Mouse (Mus musculus) limb, embryonic 13.5 days (tissue): ENCODE data around the gene Ccdc117. TPM values are rescaled to one million over a fixed set of nuclear protein-coding genes. Genes with fewer than 3 reads are reported as not detected.
A peak's percentile ranks its signal among the peaks of the same experiment; 100 is the strongest.

ENCODE experiments used
- ATAC-seq: fragments of 200-750 bp; cut with Nextera tagmentation; 2 replicates; pipeline ENCODE4 v1.8.0; 2017; ENCODE audit warnings: low read depth, moderate number of reproducible peaks, moderate TSS enrichment; ENCODE audit not compliant: low FRiP score
- H3K27ac ChIP-seq: fragments of 300-500 bp; sonication (generic); 2 replicates; pipeline ENCODE4 v1.5.1; 2015; ENCODE audit warnings: inconsistent platforms, mild to moderate bottlenecking, moderate library complexity
- H3K27me3 ChIP-seq: fragments of 300-500 bp; sonication (generic); 2 replicates; pipeline ENCODE4 v1.6.1; 2015; ENCODE audit warnings: mild to moderate bottlenecking, inconsistent platforms
- H3K36me3 ChIP-seq: fragments of 300-500 bp; sonication (generic); 2 replicates; pipeline ENCODE4 v1.6.1; 2015; ENCODE audit warnings: inconsistent platforms, mild to moderate bottlenecking, moderate library complexity
- H3K4me1 ChIP-seq: fragments of 300-500 bp; sonication (generic); 2 replicates; pipeline ENCODE4 v1.6.1; 2015; ENCODE audit warnings: inconsistent platforms
- H3K4me2 ChIP-seq: fragments of 300-500 bp; sonication (generic); replicated peaks from 2 replicates; pipeline ENCODE4 v1.6.1; 2015; ENCODE audit warnings: inconsistent platforms, mild to moderate bottlenecking, moderate library complexity
- H3K4me3 ChIP-seq: fragments of 300-500 bp; sonication (generic); 2 replicates; pipeline ENCODE4 v1.5.1; 2015; ENCODE audit warnings: moderate library complexity, mild to moderate bottlenecking, inconsistent platforms
- H3K9ac ChIP-seq: fragments of 300-500 bp; sonication (generic); 2 replicates; pipeline ENCODE4 v1.6.1; 2015; ENCODE audit warnings: mild to moderate bottlenecking, inconsistent platforms
- H3K9me3 ChIP-seq: fragments of 300-500 bp; sonication (generic); 2 replicates; pipeline ENCODE4 v1.6.1; 2016; ENCODE audit warnings: inconsistent platforms
- WGBS: fragments of 180-500 bp; shearing (Covaris S2); methylation state at CpG from one replicate; pipeline ENCODE4 v1.1.7; 2015; 5-methylcytosine and 5-hydroxymethylcytosine counted together
- polyA plus RNA-seq: library from polyadenylated mRNA; unstranded; fragments of >200 nt; fragmentation: Nextera tagmentation; extraction: Ambion mirVana; gene quantifications from 2 replicates; pipeline ENCODE4 v1.2.1, GENCODE M21; 2015

Ccdc117 gene
- 18.9 and 21.7 TPM in 2 replicates for polyA plus RNA-seq

DNA sequence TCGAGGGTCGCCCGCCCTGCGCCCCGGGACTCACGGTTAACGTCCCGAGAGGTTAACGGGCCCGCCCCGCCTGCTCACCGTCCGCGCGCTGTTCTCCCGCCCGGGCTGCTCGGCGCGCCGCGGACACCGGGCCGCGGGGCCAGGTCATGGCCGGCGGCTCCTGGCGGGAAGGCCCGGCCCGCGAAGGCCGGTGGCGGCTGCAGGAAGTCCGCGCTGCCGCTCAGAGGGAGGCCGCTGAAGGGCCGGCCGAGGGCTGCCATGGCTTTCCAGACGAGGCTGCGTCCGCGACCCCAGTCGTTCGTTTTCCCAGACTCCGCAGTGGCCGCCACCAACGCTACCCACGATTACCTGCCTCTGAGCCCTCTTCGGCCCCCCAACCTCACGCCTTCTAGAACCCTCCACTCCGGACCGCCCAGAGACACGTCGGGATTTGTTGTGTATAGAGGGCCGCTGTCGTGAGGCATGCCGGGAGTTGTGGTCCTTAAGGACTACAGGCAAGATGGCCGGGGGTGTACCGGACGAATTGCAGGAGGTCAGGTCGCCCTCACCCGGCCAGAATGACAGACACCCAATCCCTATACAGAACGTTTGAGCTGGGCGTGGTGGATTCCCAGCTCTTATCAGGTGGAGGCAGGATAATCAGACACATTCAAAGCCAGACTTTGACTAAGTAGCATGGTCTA is at the start of gene Ccdc117:
Gene Ccdc117, minus strand, starts transcription at position 389 of the 683 bp plus-strand sequence.
- WGBS, result under 1% methylated on average over 65 of the region's 65 CpGs
- Histone ChIP-seq H3K9ac (peak within 1 kb of the TSS; percentile 93), H3K4me2 (peak within 1 kb of the TSS; percentile 67), H3K9me3 (no peaks in the 10 kb centered on the region), H3K4me1 (peaks cover 22% of the 10 kb centered on the region), H3K27ac (peak within 1 kb of the TSS; percentile 85), H3K27me3 (no peaks in the 10 kb centered on the region), H3K4me3 (peak within 1 kb of the TSS; percentile 92), H3K36me3 (peaks cover 20% of the 10 kb centered on the region)
- peak; percentile 99 for ATAC-seq

DNA sequence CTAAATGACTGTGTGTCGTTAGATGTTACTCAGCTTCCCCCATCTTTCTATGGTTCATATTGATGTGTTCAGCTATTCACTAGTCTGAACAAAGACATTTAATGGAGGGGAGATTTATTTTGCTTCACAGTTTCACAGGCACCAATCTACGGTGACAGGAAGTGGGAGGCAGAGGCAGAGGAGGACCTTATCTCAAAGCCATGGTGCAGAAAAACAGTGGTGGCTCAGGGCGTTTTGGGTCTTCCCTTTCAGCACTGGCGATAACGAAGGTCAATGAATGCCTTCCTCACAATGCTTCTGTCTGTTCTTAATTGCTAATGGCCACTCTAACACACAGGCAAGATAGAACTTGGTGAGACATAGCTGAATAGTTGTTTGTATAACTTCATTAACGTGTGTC is 33.1 kb upstream of the Ccdc117 start:
- 82% methylated on average over 6 of the region's 6 CpGs for WGBS
- ATAC-seq, result no peak
- no peak overlapping the region for H3K9ac ChIP-seq
- H3K9me3 ChIP-seq, result no peaks in the 10 kb centered on the region
- no peak overlapping the region for H3K4me2 ChIP-seq
- no peaks in the 10 kb centered on the region for H3K27me3 ChIP-seq
- H3K4me3 ChIP-seq, result no peak overlapping the region
- H3K4me1 ChIP-seq, result 0 out of 2 replicates have a peak, but pooled peaks cover 3% of the 10 kb centered on the region
- H3K27ac ChIP-seq, result no peak overlapping the region
- no peaks in the 10 kb centered on the region for H3K36me3 ChIP-seq

DNA sequence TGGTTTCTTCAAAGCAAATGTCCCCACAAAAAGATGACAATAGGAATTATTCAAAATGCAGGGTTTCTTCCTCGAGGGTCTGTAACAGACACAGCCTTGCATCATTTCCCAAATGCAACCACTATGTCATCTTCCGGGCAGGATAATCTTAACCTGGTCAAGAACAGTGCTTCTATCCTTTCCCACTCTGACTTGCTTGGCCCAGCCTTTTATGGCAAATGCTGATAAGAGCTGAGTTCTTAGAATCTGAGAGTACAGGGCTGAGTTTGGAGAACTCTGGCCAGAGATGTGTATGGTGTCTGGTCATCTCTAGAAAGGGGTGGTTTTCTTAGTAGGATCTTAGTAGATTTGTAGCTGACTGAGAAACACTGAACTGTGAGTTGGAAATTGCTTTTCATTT is 31.8 kb upstream of the Ccdc117 start:
- Histone ChIP-seq H3K36me3 (no peaks in the 10 kb centered on the region), H3K9ac (no peak overlapping the region), H3K4me2 (no peak overlapping the region), H3K27ac (no peak overlapping the region), H3K27me3 (no peaks in the 10 kb centered on the region), H3K9me3 (no peaks in the 10 kb centered on the region), H3K4me1 (0 out of 2 replicates have a peak, but pooled peaks cover 3% of the 10 kb centered on the region), H3K4me3 (no peak overlapping the region)
- ATAC-seq, result no peak
- WGBS, result 82% methylated on average over 2 of the region's 2 CpGs

DNA sequence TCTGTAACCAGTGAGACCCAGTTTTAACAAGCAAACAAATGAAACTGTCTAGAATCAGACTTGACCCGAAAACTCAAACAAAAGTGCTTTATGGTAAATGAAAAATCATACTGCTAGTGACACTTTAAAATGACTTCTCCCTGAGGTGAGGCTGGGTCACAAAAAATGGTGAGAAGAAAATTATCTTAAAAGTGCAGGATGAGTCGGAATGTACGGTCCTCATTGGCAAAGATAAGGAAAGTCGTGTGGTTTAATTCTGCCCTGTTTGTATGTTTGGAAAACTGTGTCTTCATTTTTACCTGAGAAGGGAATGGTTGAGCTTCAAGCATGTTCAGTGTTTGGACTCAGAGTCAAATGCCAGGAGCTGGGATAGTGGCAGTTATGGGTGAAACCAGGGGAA is 29.9 kb upstream of the Ccdc117 start:
- 91% methylated on average over 4 of the region's 4 CpGs for WGBS
- no peak for ATAC-seq
- H3K36me3 ChIP-seq, result no peaks in the 10 kb centered on the region
- no peak overlapping the region for H3K4me2 ChIP-seq
- H3K4me3 ChIP-seq, result no peak overlapping the region
- no peaks in the 10 kb centered on the region for H3K4me1 ChIP-seq
- no peak overlapping the region for H3K27ac ChIP-seq
- H3K9ac ChIP-seq, result no peak overlapping the region
- no peaks in the 10 kb centered on the region for H3K27me3 ChIP-seq
- peaks cover 3% of the 10 kb centered on the region; the same call in 1 of the 2 replicates for H3K9me3 ChIP-seq

DNA sequence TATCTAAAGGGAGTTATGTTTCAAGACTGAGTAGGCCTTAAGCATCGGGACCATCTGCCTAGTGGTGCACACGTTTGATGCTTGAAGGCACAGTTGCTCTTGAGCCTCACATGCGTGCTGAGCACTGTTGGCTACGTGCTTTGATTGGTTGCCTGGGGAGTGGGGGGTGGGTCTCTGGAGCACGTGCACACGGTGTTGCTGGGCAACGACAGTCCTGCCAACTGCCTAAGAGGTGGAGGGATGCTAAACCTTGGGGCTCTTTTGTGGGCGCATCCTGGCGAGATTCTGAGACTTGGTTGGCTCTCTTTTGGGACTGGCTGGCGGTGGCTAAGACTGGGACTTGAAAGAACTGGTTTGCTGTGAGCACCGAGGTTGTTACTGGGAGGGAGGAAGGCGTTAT is 27.5 kb upstream of the Ccdc117 start, which contains the start of gene Ankrd36:
Gene Ankrd36, plus strand, starts transcription at position 211 of the 400 bp plus-strand sequence.
- Histone ChIP-seq H3K9me3 (peaks cover 3% of the 10 kb centered on the region; the same call in 1 of the 2 replicates), H3K27ac (no peak within 1 kb of the TSS), H3K36me3 (no peaks in the 10 kb centered on the region), H3K9ac (no peak within 1 kb of the TSS), H3K4me1 (no peaks in the 10 kb centered on the region), H3K4me3 (no peak within 1 kb of the TSS), H3K27me3 (no peaks in the 10 kb centered on the region), H3K4me2 (no peak within 1 kb of the TSS)
- WGBS, result 82% methylated on average over 12 of the region's 12 CpGs
- no peak for ATAC-seq

DNA sequence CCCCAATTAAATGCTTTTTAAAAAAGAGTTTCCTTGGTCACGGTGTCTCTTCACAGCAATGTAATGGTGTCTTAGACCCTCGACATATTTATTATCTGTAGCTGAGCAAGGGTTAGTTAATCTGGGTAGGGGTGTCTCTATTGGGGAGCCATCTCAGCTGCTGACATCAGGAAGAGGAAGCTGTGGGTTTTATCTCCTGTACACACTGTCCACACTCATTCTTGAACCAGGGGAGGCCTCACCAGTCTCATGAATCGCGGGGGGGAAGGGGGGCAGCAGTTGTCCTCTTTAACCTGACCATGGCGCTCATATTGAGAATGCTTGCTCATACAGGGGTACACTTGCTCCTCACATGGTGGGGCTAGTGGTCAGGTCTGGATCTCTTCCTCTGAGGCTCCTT is 26.1 kb upstream of the Ccdc117 start:
- H3K36me3 ChIP-seq, result no peaks in the 10 kb centered on the region
- no peak overlapping the region for H3K4me2 ChIP-seq
- WGBS, result 94% methylated on average over 5 of the region's 5 CpGs
- H3K9me3 ChIP-seq, result peaks cover 3% of the 10 kb centered on the region; the same call in 1 of the 2 replicates
- no peak overlapping the region for H3K9ac ChIP-seq
- H3K4me1 ChIP-seq, result no peaks in the 10 kb centered on the region
- no peaks in the 10 kb centered on the region for H3K27me3 ChIP-seq
- no peak overlapping the region for H3K27ac ChIP-seq
- no peak for ATAC-seq
- H3K4me3 ChIP-seq, result no peak overlapping the region

DNA sequence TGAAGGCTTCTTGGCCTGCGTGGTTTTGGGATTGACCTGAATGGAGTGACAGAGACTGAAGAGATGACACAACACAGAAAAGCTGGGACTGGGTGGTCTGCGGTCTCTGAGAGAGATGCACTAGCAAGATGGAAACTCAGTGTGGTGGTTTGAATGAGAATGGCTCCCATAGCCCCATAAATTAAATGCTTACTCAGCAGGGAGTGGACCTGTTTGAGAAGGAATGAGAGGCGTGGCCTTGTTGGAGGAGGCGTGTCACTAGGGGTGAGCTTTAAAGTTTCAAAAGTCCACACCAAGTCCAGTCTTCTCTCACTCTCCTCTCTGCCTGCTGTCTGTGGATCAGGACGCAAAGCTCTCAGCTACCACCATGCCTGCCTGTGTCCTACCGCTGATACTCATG is 25.7 kb upstream of the Ccdc117 start:
- WGBS, result 93% methylated on average over 6 of the region's 6 CpGs
- H3K27me3 ChIP-seq, result no peaks in the 10 kb centered on the region
- H3K4me3 ChIP-seq, result no peak overlapping the region
- H3K4me2 ChIP-seq, result no peak overlapping the region
- peaks cover 3% of the 10 kb centered on the region; the same call in 1 of the 2 replicates for H3K9me3 ChIP-seq
- no peaks in the 10 kb centered on the region for H3K36me3 ChIP-seq
- no peak overlapping the region for H3K9ac ChIP-seq
- H3K4me1 ChIP-seq, result no peaks in the 10 kb centered on the region
- no peak overlapping the region for H3K27ac ChIP-seq
- ATAC-seq, result no peak

DNA sequence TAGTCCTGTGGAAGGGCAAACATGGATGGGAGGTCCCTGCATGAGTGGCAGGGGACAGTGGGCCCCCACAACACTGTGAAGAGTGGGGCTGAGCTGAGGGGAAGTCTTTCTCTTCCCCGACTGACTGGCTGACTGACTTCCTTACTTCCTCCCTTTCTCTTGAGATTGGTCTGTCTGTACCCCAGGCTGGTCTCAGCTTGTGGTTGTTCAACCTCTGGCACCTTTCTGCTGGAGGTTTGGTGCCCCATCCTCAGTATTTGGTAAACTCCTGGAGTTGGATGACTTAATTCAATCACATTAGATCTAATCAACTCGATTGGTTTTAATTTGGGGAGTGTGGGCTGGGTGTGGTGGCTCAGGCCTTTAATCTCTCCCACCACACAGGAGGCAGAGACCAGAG is 24.5 kb upstream of the Ccdc117 start:
- Histone ChIP-seq H3K4me2 (no peak overlapping the region), H3K36me3 (no peaks in the 10 kb centered on the region), H3K27me3 (no peaks in the 10 kb centered on the region), H3K4me1 (no peaks in the 10 kb centered on the region), H3K27ac (no peak overlapping the region), H3K9me3 (peaks cover 3% of the 10 kb centered on the region; the same call in 1 of the 2 replicates), H3K9ac (no peak overlapping the region), H3K4me3 (no peak overlapping the region)
- WGBS, result 74% methylated on average over 2 of the region's 2 CpGs
- no peak for ATAC-seq

DNA sequence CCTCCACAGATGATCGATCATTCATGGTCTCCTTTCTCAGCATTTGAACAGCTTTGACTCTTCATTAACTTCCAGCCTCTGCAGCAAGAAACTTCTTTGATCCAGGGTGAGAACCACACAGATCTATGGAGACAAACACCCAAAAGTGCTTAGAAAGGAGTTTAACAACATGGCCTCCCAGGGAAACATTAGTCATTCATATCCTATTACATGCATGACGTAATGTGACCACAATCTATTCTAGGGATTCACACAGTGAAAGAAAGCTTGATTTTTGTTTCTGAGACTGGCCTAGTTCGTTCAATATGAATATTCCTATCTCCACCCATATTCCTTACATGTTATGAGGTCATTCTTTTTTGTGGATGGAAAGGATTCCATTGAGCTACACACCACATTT is 23.6 kb upstream of the Ccdc117 start:
- H3K4me2 ChIP-seq, result no peak overlapping the region
- H3K27ac ChIP-seq, result no peak overlapping the region
- peaks cover 3% of the 10 kb centered on the region; the same call in 1 of the 2 replicates for H3K9me3 ChIP-seq
- H3K27me3 ChIP-seq, result no peaks in the 10 kb centered on the region
- 88% methylated on average over 3 of the region's 3 CpGs for WGBS
- H3K9ac ChIP-seq, result no peak overlapping the region
- no peaks in the 10 kb centered on the region for H3K36me3 ChIP-seq
- no peak overlapping the region for H3K4me3 ChIP-seq
- no peaks in the 10 kb centered on the region for H3K4me1 ChIP-seq
- ATAC-seq, result no peak

DNA sequence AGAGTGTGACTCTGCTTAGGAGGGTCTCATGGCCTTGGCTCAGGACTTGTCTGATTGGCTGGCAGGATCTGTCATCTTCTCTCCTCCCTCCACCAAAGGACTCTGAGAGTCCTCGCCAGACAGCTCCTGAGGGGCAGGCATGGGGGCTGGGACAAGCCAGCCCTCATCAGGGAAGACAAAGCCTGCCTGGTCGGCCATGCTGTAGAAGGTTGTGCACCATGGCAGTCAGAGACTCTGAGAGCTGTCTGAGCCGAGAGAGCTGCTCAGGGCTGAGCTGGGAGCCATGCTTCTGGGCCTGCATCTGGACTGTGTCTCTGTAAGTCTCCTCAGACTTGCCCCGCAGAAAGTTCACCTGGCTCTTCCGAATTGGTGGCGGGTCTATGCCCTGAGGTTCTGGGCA is 21.9 kb upstream of the Ccdc117 start:
- Histone ChIP-seq H3K4me1 (no peaks in the 10 kb centered on the region), H3K9ac (no peak overlapping the region), H3K27ac (no peak overlapping the region), H3K4me3 (no peak overlapping the region), H3K36me3 (no peaks in the 10 kb centered on the region), H3K4me2 (no peak overlapping the region), H3K27me3 (no peaks in the 10 kb centered on the region), H3K9me3 (peaks cover 3% of the 10 kb centered on the region; the same call in 1 of the 2 replicates)
- ATAC-seq, result no peak
- WGBS, result 64% methylated on average over 6 of the region's 6 CpGs

DNA sequence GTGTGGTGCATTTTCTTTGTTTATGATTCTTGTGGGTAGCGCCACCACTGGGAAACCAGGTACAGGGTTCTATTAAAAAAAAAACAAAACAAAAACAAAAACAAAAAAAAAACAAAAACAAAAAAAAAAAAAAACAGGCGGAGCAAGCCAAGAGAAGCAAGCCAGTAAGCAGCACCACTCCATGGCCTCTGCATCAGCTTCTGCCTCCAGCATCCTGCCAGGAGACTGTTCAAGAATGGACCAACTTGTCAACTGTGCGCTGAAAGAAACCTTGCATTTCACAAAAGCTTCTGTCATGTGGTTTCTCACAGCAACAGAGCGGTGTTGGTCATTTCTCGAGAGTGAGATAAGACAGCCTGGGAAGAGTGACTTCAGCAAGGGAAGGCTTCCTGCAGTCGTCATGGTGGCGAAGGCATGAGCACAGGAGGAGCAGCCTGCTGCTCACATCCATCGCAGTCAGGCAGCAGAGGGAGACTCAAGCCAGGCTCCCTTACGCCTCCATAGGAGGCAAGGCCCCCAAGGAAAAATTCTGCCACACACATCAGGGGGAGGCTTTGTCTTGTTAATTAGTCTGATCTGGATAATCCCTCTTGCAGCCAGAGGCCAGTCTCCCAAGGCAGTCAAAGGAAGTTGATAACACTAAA is 20.8 kb upstream of the Ccdc117 start:
- Histone ChIP-seq H3K36me3 (no peaks in the 10 kb centered on the region), H3K27ac (no peak overlapping the region), H3K27me3 (no peaks in the 10 kb centered on the region), H3K4me1 (no peaks in the 10 kb centered on the region), H3K4me3 (no peak overlapping the region), H3K9me3 (peaks cover 3% of the 10 kb centered on the region; the same call in 1 of the 2 replicates), H3K9ac (no peak overlapping the region), H3K4me2 (no peak overlapping the region)
- no peak for ATAC-seq
- 38% methylated on average over 9 of the region's 9 CpGs for WGBS

DNA sequence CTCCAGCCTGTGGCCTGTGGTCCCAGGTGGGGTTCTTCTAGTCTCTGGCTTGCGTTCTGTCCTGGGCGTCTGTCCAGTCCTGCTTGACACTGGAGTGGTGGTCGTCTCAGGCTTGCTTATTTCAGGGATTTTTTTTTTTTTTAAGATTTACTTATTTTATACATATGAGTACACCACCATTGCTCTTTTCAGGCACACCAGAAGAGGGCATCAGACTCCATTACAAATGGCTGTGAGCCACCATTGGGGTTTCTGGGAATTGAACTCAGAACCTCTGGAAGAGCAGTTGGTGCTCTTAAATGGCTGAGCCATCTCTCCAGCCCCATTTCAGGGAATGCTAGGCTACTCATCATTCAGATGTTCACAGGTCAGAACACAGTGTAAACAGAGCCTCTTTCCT is 18.3 kb upstream of the Ccdc117 start:
- 81% methylated on average over 3 of the region's 3 CpGs for WGBS
- Histone ChIP-seq H3K36me3 (no peaks in the 10 kb centered on the region), H3K4me2 (no peak overlapping the region), H3K9ac (no peak overlapping the region), H3K9me3 (no peaks in the 10 kb centered on the region), H3K27ac (no peak overlapping the region), H3K27me3 (no peaks in the 10 kb centered on the region), H3K4me3 (no peak overlapping the region), H3K4me1 (no peaks in the 10 kb centered on the region)
- no peak for ATAC-seq
